Mouse (Mus musculus) heart, postnatal 0 days (tissue): ENCODE results near the gene Cir1. TPM values are rescaled to one million over a fixed set of nuclear protein-coding genes. Genes with fewer than 3 reads are reported as not detected.
A peak's percentile ranks its signal among the peaks of the same experiment; 100 is the strongest.

Experiments
- ATAC-seq: fragments of 200-750 bp; cut with Nextera tagmentation; 2 replicates; pipeline ENCODE4 v1.8.0; 2017; ENCODE audit warnings: low read depth, moderate number of reproducible peaks, moderate library complexity; ENCODE audit not compliant: insufficient read depth
- DNase-seq: peaks from one replicate; pipeline ENCODE4 v3.0.0-alpha.2; 2016; ENCODE audit warnings: low spot score
- H3K27ac ChIP-seq: fragments of 300-500 bp; sonication (generic); 2 replicates; pipeline ENCODE4 v1.5.1; 2014; ENCODE audit warnings: low read depth, mild to moderate bottlenecking
- H3K27me3 ChIP-seq: fragments of 300-500 bp; sonication (generic); 2 replicates; pipeline ENCODE4 v1.6.1; 2014; ENCODE audit warnings: low read length, mixed read lengths; ENCODE audit not compliant: control insufficient read depth, insufficient read depth
- H3K36me3 ChIP-seq: fragments of 300-500 bp; sonication (generic); replicated peaks from 2 replicates; pipeline ENCODE4 v1.6.1; 2014; ENCODE audit warnings: low read length, mixed read lengths; ENCODE audit not compliant: control insufficient read depth, insufficient read depth
- H3K4me1 ChIP-seq: fragments of 300-500 bp; sonication (generic); 2 replicates; pipeline ENCODE4 v1.6.1; 2014; ENCODE audit warnings: antibody characterized with exemption; ENCODE audit not compliant: control insufficient read depth, insufficient read depth
- H3K4me2 ChIP-seq: fragments of 300-500 bp; sonication (generic); 2 replicates; pipeline ENCODE4 v1.6.1; 2014; ENCODE audit warnings: low read depth, mild to moderate bottlenecking, low read length, moderate library complexity
- H3K4me3 ChIP-seq: fragments of 300-500 bp; sonication (generic); 2 replicates; pipeline ENCODE4 v1.5.1; 2014; ENCODE audit warnings: low read depth, low read length
- H3K9ac ChIP-seq: fragments of 300-500 bp; sonication (generic); replicated peaks from 2 replicates; pipeline ENCODE4 v1.6.1; 2014; ENCODE audit warnings: low read depth, low read length, mixed read lengths
- H3K9me3 ChIP-seq: fragments of 300-500 bp; sonication (generic); replicated peaks from 2 replicates; pipeline ENCODE4 v1.6.1; 2016; ENCODE audit warnings: low read length; ENCODE audit not compliant: control insufficient read depth
- CTCF ChIP-seq: IDR thresholded peaks from 2 replicates; pipeline ENCODE4 v1.5.1; 2016; ENCODE audit warnings: antibody characterized with exemption, control low read depth, low read depth
- EP300 ChIP-seq: IDR thresholded peaks from 2 replicates; pipeline ENCODE4 v1.6.1; 2016; ENCODE audit warnings: antibody characterized with exemption, low read depth
- WGBS: fragments of 180-500 bp; shearing (Covaris S2); extraction: QIAGEN DNeasy Blood & Tissue Kit; methylation state at CpG from one replicate; pipeline ENCODE4 v1.1.7; 2014; 5-methylcytosine and 5-hydroxymethylcytosine counted together
- polyA plus RNA-seq: library from polyadenylated mRNA; unstranded; fragments of >200 nt; fragmentation: Nextera tagmentation; extraction: Ambion mirVana; gene quantifications from 2 replicates; pipeline ENCODE4 v1.2.1, GENCODE M21; 2015
- total RNA-seq: library from RNA; depleted of rRNA; stranded (reverse); fragments of >200 nt; gene quantifications from 2 replicates; pipeline ENCODE4 v1.2.3, GENCODE M21; 2014; ENCODE audit warnings: low replicate concordance; rRNA removed

Gene Cir1
- total and polyA plus RNA-seq, 2 experiments from 2014 or later, result 0.08 to 20.0 TPM

GRCm38 (mm10) chr2:73263794-73264610, 48.5 kb downstream of the Cir1 start:
- Histone ChIP-seq H3K36me3 (no peaks in the 10 kb centered on the region), H3K4me1 (no peaks in the 10 kb centered on the region), H3K9me3 (0 out of 2 replicates have a peak, but pooled peaks cover 4% of the 10 kb centered on the region), H3K4me2 (peak overlapping the region; percentile 63), H3K27me3 (peaks cover 72% of the 10 kb centered on the region), H3K4me3 (peak overlapping the region; percentile 40), H3K27ac (no peak overlapping the region), H3K9ac (no peak overlapping the region)
- no peak for DNase-seq
- TF ChIP-seq CTCF, result no peak
- TF ChIP-seq EP300, result no peak
- ATAC-seq, result no peak
- WGBS, result 2% methylated on average over 38 of the region's 38 CpGs

- no peak for ATAC-seq
These were observed 49.2 kb downstream of the Cir1 start for GRCm38 (mm10) chr2:73263172-73263765.

GRCm38 (mm10) chr2:73248701-73249100, 63.8 kb downstream of the Cir1 start:
- ATAC-seq, result no peak
- no peak for DNase-seq
- Histone ChIP-seq H3K27me3 (no peaks in the 10 kb centered on the region), H3K27ac (no peak overlapping the region), H3K36me3 (no peaks in the 10 kb centered on the region), H3K9ac (no peak overlapping the region), H3K4me2 (no peak overlapping the region), H3K4me1 (no peaks in the 10 kb centered on the region), H3K4me3 (no peak overlapping the region), H3K9me3 (no peaks in the 10 kb centered on the region)
- WGBS, result 78% methylated on average over 4 of the region's 4 CpGs
- TF ChIP-seq EP300 (no peak), CTCF (no peak)

More at GRCm38 (mm10) chr2:73263172-73263765, 49.2 kb downstream of the Cir1 start:
- 0 out of 2 replicates have a peak, but pooled peaks cover 4% of the 10 kb centered on the region for H3K9me3 ChIP-seq
- no peaks in the 10 kb centered on the region for H3K4me1 ChIP-seq
- no peak overlapping the region for H3K27ac ChIP-seq
- no peak for DNase-seq
- H3K36me3 ChIP-seq, result no peaks in the 10 kb centered on the region
- peak overlapping the region; percentile 40 for H3K4me3 ChIP-seq
- peak overlapping the region; percentile 63 for H3K4me2 ChIP-seq
- TF ChIP-seq CTCF, result no peak
- TF ChIP-seq EP300, result no peak
- H3K9ac ChIP-seq, result no peak overlapping the region
- H3K27me3 ChIP-seq, result peaks cover 65% of the 10 kb centered on the region
- 21% methylated on average over 16 of the region's 16 CpGs for WGBS

GRCm38 (mm10) chr2:73241299-73241698, 71.2 kb downstream of the Cir1 start:
- H3K4me1 ChIP-seq, result no peaks in the 10 kb centered on the region
- DNase-seq (no peak), ATAC-seq (no peak)
- 72% methylated on average over 4 of the region's 4 CpGs for WGBS
- no peak overlapping the region for H3K9ac ChIP-seq
- H3K4me3 ChIP-seq, result no peak overlapping the region
- no peak overlapping the region for H3K4me2 ChIP-seq
- no peaks in the 10 kb centered on the region for H3K27me3 ChIP-seq
- H3K9me3 ChIP-seq, result no peaks in the 10 kb centered on the region
- H3K27ac ChIP-seq, result no peak overlapping the region
- TF ChIP-seq CTCF, result no peak
- TF ChIP-seq EP300, result no peak
- H3K36me3 ChIP-seq, result no peaks in the 10 kb centered on the region

Other genes starting within 250 kb of the Cir1 start
- gene Ola1, start 93.8 kb downstream of the Cir1 start, total RNA-seq, result 33.3 and 34.6 TPM in 2 replicates
- 66.2 and 67.0 TPM in 2 replicates for gene Ola1, start 93.8 kb downstream of the Cir1 start, polyA plus RNA-seq
- not detected in 2 replicates for gene Sp9, start 40.8 kb downstream of the Cir1 start, total RNA-seq
- gene Sp9, start 40.8 kb downstream of the Cir1 start, polyA plus RNA-seq, result not detected in 2 replicates
- 10.5 and 16.3 TPM in 2 replicates for gene Scrn3, start 100 bp downstream of the Cir1 start, total RNA-seq
- gene Scrn3, start 100 bp downstream of the Cir1 start, polyA plus RNA-seq, result 13.5 and 13.8 TPM in 2 replicates
- gene Gpr155, start 73.9 kb upstream of the Cir1 start, total RNA-seq, result 11.3 and 19.0 TPM in 2 replicates
- 6.8 and 8.5 TPM in 2 replicates for gene Gpr155, start 73.9 kb upstream of the Cir1 start, polyA plus RNA-seq
- 1.7 and 20.3 TPM in 2 replicates for gene Wipf1, start 217.0 kb upstream of the Cir1 start, total RNA-seq
- 2.9 and 3.1 TPM in 2 replicates for gene Wipf1, start 217.0 kb upstream of the Cir1 start, polyA plus RNA-seq